Mouse (Mus musculus) kidney, embryonic 16.5 days (tissue): ENCODE measurements around the gene Camkk2. TPM values are rescaled to one million over a fixed set of nuclear protein-coding genes. Genes with fewer than 3 reads are reported as not detected.

Source experiments
- ATAC-seq: fragments of 200-750 bp; cut with Nextera tagmentation; 2 replicates; pipeline ENCODE4 v1.8.0; 2017; ENCODE audit warnings: moderate TSS enrichment; ENCODE audit not compliant: low FRiP score, low TSS enrichment
- H3K27ac ChIP-seq: fragments of 300-500 bp; sonication (generic); 2 replicates; pipeline ENCODE4 v1.5.1; 2014; ENCODE audit warnings: low read length
- H3K27me3 ChIP-seq: fragments of 300-500 bp; sonication (generic); 2 replicates; pipeline ENCODE4 v1.6.1; 2014; ENCODE audit warnings: low read length, control low read depth, mixed read lengths; ENCODE audit not compliant: insufficient read depth
- H3K36me3 ChIP-seq: fragments of 300-500 bp; sonication (generic); 2 replicates; pipeline ENCODE4 v1.6.1; 2014; ENCODE audit warnings: low read length, control low read depth, mixed read lengths; ENCODE audit not compliant: insufficient read depth
- H3K4me1 ChIP-seq: fragments of 300-500 bp; sonication (generic); 2 replicates; pipeline ENCODE4 v1.6.1; 2014; ENCODE audit warnings: low read length, control low read depth, mixed read lengths; ENCODE audit not compliant: insufficient read depth
- H3K4me2 ChIP-seq: fragments of 300-500 bp; sonication (generic); replicated peaks from 2 replicates; pipeline ENCODE4 v1.6.1; 2014; ENCODE audit warnings: low read depth, low read length
- H3K4me3 ChIP-seq: fragments of 300-500 bp; sonication (generic); 2 replicates; pipeline ENCODE4 v1.5.1; 2014; ENCODE audit warnings: mild to moderate bottlenecking, low read length
- H3K9ac ChIP-seq: fragments of 300-500 bp; sonication (generic); replicated peaks from 2 replicates; pipeline ENCODE4 v1.6.1; 2014; ENCODE audit warnings: low read length
- H3K9me3 ChIP-seq: fragments of 300-500 bp; sonication (generic); 2 replicates; pipeline ENCODE4 v1.6.1; 2016; ENCODE audit warnings: low read length, control low read depth
- WGBS: fragments of 180-500 bp; shearing (Covaris S2); extraction: QIAGEN DNeasy Blood & Tissue Kit; methylation state at CpG from one replicate; pipeline ENCODE4 v1.1.7; 2014; 5-methylcytosine and 5-hydroxymethylcytosine counted together
- polyA plus RNA-seq: library from polyadenylated mRNA; unstranded; fragments of >200 nt; fragmentation: Nextera tagmentation; extraction: Ambion mirVana; gene quantifications from 2 replicates; pipeline ENCODE4 v1.2.1, GENCODE M21; 2015

Gene Camkk2
- polyA plus RNA-seq, 1 experiment from 2014 or later: 35.6 TPM

GRCm38 (mm10) chr5:122705174-122705573, 74.0 kb downstream of the Camkk2 start:
- no peak overlapping the region for H3K27ac ChIP-seq
- H3K9ac ChIP-seq: no peak overlapping the region
- H3K36me3 ChIP-seq: no peaks in the 10 kb centered on the region
- WGBS: 84% methylated on average over 3 of the region's 3 CpGs
- H3K27me3 ChIP-seq: no peaks in the 10 kb centered on the region
- H3K4me3 ChIP-seq: no peak overlapping the region
- peaks cover 14% of the 10 kb centered on the region for H3K4me1 ChIP-seq
- H3K4me2 ChIP-seq: no peak overlapping the region
- ATAC-seq: no peak
- no peaks in the 10 kb centered on the region for H3K9me3 ChIP-seq

- Histone ChIP-seq H3K4me2 (no peak overlapping the region), H3K9ac (no peak overlapping the region), H3K27ac (no peak overlapping the region), H3K4me1 (peaks cover 14% of the 10 kb centered on the region), H3K9me3 (no peaks in the 10 kb centered on the region), H3K4me3 (no peak overlapping the region), H3K36me3 (no peaks in the 10 kb centered on the region), H3K27me3 (no peaks in the 10 kb centered on the region)
- no peak for ATAC-seq
- WGBS: 63% methylated on average over 4 of the region's 4 CpGs
Observed at GRCm38 (mm10) chr5:122704571-122704970, 74.6 kb downstream of the Camkk2 start.

- no peaks in the 10 kb centered on the region for H3K36me3 ChIP-seq
- ATAC-seq: no peak
- H3K4me1 ChIP-seq: peaks cover 11% of the 10 kb centered on the region
- no peaks in the 10 kb centered on the region for H3K27me3 ChIP-seq
- no peak overlapping the region for H3K4me3 ChIP-seq
- H3K9ac ChIP-seq: no peak overlapping the region
- H3K9me3 ChIP-seq: no peaks in the 10 kb centered on the region
- WGBS: 88% methylated on average over 2 of the region's 2 CpGs
- H3K27ac ChIP-seq: no peak overlapping the region
- H3K4me2 ChIP-seq: no peak overlapping the region
Observed at GRCm38 (mm10) chr5:122703574-122703973, 75.6 kb downstream of the Camkk2 start.

- H3K9ac ChIP-seq: no peak overlapping the region
- no peak overlapping the region for H3K27ac ChIP-seq
- 69% methylated on average over 6 of the region's 6 CpGs for WGBS
- no peak overlapping the region for H3K4me2 ChIP-seq
- no peak overlapping the region for H3K4me3 ChIP-seq
- peaks cover 5% of the 10 kb centered on the region for H3K4me1 ChIP-seq
- no peaks in the 10 kb centered on the region for H3K27me3 ChIP-seq
- no peak for ATAC-seq
- H3K9me3 ChIP-seq: no peaks in the 10 kb centered on the region
- no peaks in the 10 kb centered on the region for H3K36me3 ChIP-seq
Observed at GRCm38 (mm10) chr5:122702156-122702555, 77.1 kb downstream of the Camkk2 start.

- peaks cover 5% of the 10 kb centered on the region; the same call in 1 of the 2 replicates for H3K4me1 ChIP-seq
- H3K9ac ChIP-seq: no peak overlapping the region
- no peaks in the 10 kb centered on the region for H3K27me3 ChIP-seq
- no peaks in the 10 kb centered on the region for H3K9me3 ChIP-seq
- no peak overlapping the region for H3K27ac ChIP-seq
- no peaks in the 10 kb centered on the region for H3K36me3 ChIP-seq
- H3K4me3 ChIP-seq: no peak overlapping the region
- no peak for ATAC-seq
- no peak overlapping the region for H3K4me2 ChIP-seq
- WGBS: 39% methylated on average over 5 of the region's 5 CpGs
Observed at GRCm38 (mm10) chr5:122700837-122701212, 78.4 kb downstream of the Camkk2 start.

- 54% methylated on average over 12 of the region's 12 CpGs for WGBS
- ATAC-seq: no peak
- no peaks in the 10 kb centered on the region for H3K9me3 ChIP-seq
Observed at GRCm38 (mm10) chr5:122700109-122700836, 78.9 kb downstream of the Camkk2 start.

GRCm38 (mm10) chr5:122698701-122699060, 80.5 kb downstream of the Camkk2 start:
- H3K9me3 ChIP-seq: no peaks in the 10 kb centered on the region
- no peak for ATAC-seq
- H3K36me3 ChIP-seq: no peaks in the 10 kb centered on the region
- H3K27ac ChIP-seq: no peak overlapping the region
- H3K27me3 ChIP-seq: no peaks in the 10 kb centered on the region
- WGBS: 62% methylated on average over 9 of the region's 9 CpGs
- no peak overlapping the region for H3K9ac ChIP-seq
- H3K4me2 ChIP-seq: no peak overlapping the region
- H3K4me1 ChIP-seq: peaks cover 5% of the 10 kb centered on the region; the same call in 1 of the 2 replicates
- H3K4me3 ChIP-seq: no peak overlapping the region

More at GRCm38 (mm10) chr5:122700109-122700836, 78.9 kb downstream of the Camkk2 start:
- H3K27me3 ChIP-seq: no peaks in the 10 kb centered on the region
- no peaks in the 10 kb centered on the region for H3K36me3 ChIP-seq
- no peak overlapping the region for H3K4me2 ChIP-seq
- no peak overlapping the region for H3K9ac ChIP-seq
- H3K4me3 ChIP-seq: no peak overlapping the region
- no peak overlapping the region for H3K27ac ChIP-seq
- peaks cover 5% of the 10 kb centered on the region; the same call in 1 of the 2 replicates for H3K4me1 ChIP-seq

- Histone ChIP-seq H3K36me3 (no peaks in the 10 kb centered on the region), H3K4me1 (peaks cover 5% of the 10 kb centered on the region; the same call in 1 of the 2 replicates), H3K9me3 (no peaks in the 10 kb centered on the region), H3K27me3 (no peaks in the 10 kb centered on the region), H3K9ac (no peak overlapping the region), H3K27ac (no peak overlapping the region), H3K4me3 (no peak overlapping the region), H3K4me2 (no peak overlapping the region)
- 84% methylated on average over 10 of the region's 10 CpGs for WGBS
- no peak for ATAC-seq
Observed at GRCm38 (mm10) chr5:122698041-122698700, 81.0 kb downstream of the Camkk2 start.

- no peak for ATAC-seq
- 81% methylated on average over 8 of the region's 8 CpGs for WGBS
- H3K27ac ChIP-seq: no peak overlapping the region
Observed at GRCm38 (mm10) chr5:122695516-122695915, 83.7 kb downstream of the Camkk2 start.

More at GRCm38 (mm10) chr5:122695516-122695915, 83.7 kb downstream of the Camkk2 start:
- Histone ChIP-seq H3K4me2 (no peak overlapping the region), H3K4me1 (peaks cover 5% of the 10 kb centered on the region; the same call in 1 of the 2 replicates), H3K4me3 (no peak overlapping the region), H3K27me3 (no peaks in the 10 kb centered on the region), H3K9me3 (no peaks in the 10 kb centered on the region), H3K9ac (no peak overlapping the region), H3K36me3 (no peaks in the 10 kb centered on the region)
